Mouse (Mus musculus) intestine, postnatal 0 days (tissue): ENCODE results near the gene Sf3b4. TPM values are rescaled to one million over a fixed set of nuclear protein-coding genes. Genes with fewer than 3 reads are reported as not detected.

Experiments used
- ATAC-seq: fragments of 200-750 bp; cut with Nextera tagmentation; 2 replicates; pipeline ENCODE4 v1.8.0; 2017; ENCODE audit warnings: mild to moderate bottlenecking, moderate TSS enrichment, moderate library complexity
- H3K27ac ChIP-seq: fragments of 300-500 bp; sonication (generic); 2 replicates; pipeline ENCODE4 v1.5.1; 2014; ENCODE audit warnings: mild to moderate bottlenecking, low read depth, low read length, moderate library complexity
- H3K27me3 ChIP-seq: fragments of 300-500 bp; sonication (generic); replicated peaks from 2 replicates; pipeline ENCODE4 v1.6.1; 2014; ENCODE audit warnings: low read length, mixed read lengths; ENCODE audit not compliant: control insufficient read depth, insufficient read depth
- H3K36me3 ChIP-seq: fragments of 300-500 bp; sonication (generic); 2 replicates; pipeline ENCODE4 v1.6.1; 2014; ENCODE audit warnings: mild to moderate bottlenecking, moderate library complexity; ENCODE audit not compliant: control insufficient read depth, insufficient read depth
- H3K4me1 ChIP-seq: fragments of 300-500 bp; sonication (generic); replicated peaks from 2 replicates; pipeline ENCODE4 v1.6.1; 2014; ENCODE audit warnings: antibody characterized with exemption, low read length, mixed read lengths; ENCODE audit not compliant: control insufficient read depth, insufficient read depth
- H3K4me2 ChIP-seq: fragments of 300-500 bp; sonication (generic); replicated peaks from 2 replicates; pipeline ENCODE4 v1.6.1; 2014; ENCODE audit warnings: low read depth, mild to moderate bottlenecking, moderate library complexity
- H3K4me3 ChIP-seq: fragments of 300-500 bp; sonication (generic); 2 replicates; pipeline ENCODE4 v1.5.1; 2014; ENCODE audit warnings: low read depth, low read length
- H3K9ac ChIP-seq: fragments of 300-500 bp; sonication (generic); 2 replicates; pipeline ENCODE4 v1.6.1; 2014; ENCODE audit warnings: mild to moderate bottlenecking, low read depth, low read length
- H3K9me3 ChIP-seq: fragments of 300-500 bp; sonication (generic); 2 replicates; pipeline ENCODE4 v1.6.1; 2016; ENCODE audit warnings: mixed run types; ENCODE audit not compliant: control insufficient read depth
- CTCF ChIP-seq: sonication (generic); IDR thresholded peaks from 2 replicates; pipeline ENCODE4 v1.5.1; 2016; ENCODE audit warnings: low read depth, mild to moderate bottlenecking, control low read depth, antibody characterized with exemption, moderate library complexity
- WGBS: fragments of 180-500 bp; shearing (Covaris S2); extraction: QIAGEN DNeasy Blood & Tissue Kit; methylation state at CpG from one replicate; pipeline ENCODE4 v1.1.7; 2014; 5-methylcytosine and 5-hydroxymethylcytosine counted together
- polyA plus RNA-seq: library from polyadenylated mRNA; unstranded; fragments of >200 nt; fragmentation: Nextera tagmentation; extraction: Ambion mirVana; gene quantifications from 2 replicates; pipeline ENCODE4 v1.2.1, GENCODE M21; 2015

Gene Sf3b4
- polyA plus RNA-seq, 1 experiment from 2014 or later: 66.8 TPM

GRCm38 (mm10) chr3:96178902-96179301, 6.8 kb downstream of the Sf3b4 start:
- no peak overlapping the region for H3K9ac ChIP-seq
- H3K4me3 ChIP-seq: no peak overlapping the region
- H3K9me3 ChIP-seq: no peaks in the 10 kb centered on the region
- no peaks in the 10 kb centered on the region for H3K27me3 ChIP-seq
- H3K36me3 ChIP-seq: peaks cover 30% of the 10 kb centered on the region
- no peak for TF ChIP-seq CTCF
- no peak for ATAC-seq
- WGBS: 69% methylated on average over 2 of the region's 2 CpGs
- H3K4me2 ChIP-seq: no peak overlapping the region
- H3K4me1 ChIP-seq: no peaks in the 10 kb centered on the region
- no peak overlapping the region for H3K27ac ChIP-seq

GRCm38 (mm10) chr3:96179531-96179930, 7.4 kb downstream of the Sf3b4 start:
- WGBS: 71% methylated on average over 4 of the region's 4 CpGs
- H3K9me3 ChIP-seq: no peaks in the 10 kb centered on the region
- no peak overlapping the region for H3K4me3 ChIP-seq
- TF ChIP-seq CTCF: no peak
- no peaks in the 10 kb centered on the region for H3K4me1 ChIP-seq
- ATAC-seq: no peak
- H3K36me3 ChIP-seq: peaks cover 26% of the 10 kb centered on the region
- H3K4me2 ChIP-seq: no peak overlapping the region
- H3K27me3 ChIP-seq: no peaks in the 10 kb centered on the region
- no peak overlapping the region for H3K9ac ChIP-seq
- no peak overlapping the region for H3K27ac ChIP-seq

- ATAC-seq: no peak
- Histone ChIP-seq H3K36me3 (peaks cover 16% of the 10 kb centered on the region; the same call in 1 of the 2 replicates), H3K4me2 (peak within 1 kb of the TSS; percentile 72), H3K4me1 (no peaks in the 10 kb centered on the region), H3K9ac (0 out of 2 replicates have a peak within 1 kb of the TSS, but pooled peaks have one; percentile 34), H3K9me3 (no peaks in the 10 kb centered on the region), H3K4me3 (peak within 1 kb of the TSS; percentile 39), H3K27me3 (no peaks in the 10 kb centered on the region), H3K27ac (no peak within 1 kb of the TSS)
- WGBS: 1% methylated on average over 16 of the region's 23 CpGs
- TF ChIP-seq CTCF: no peak
These were observed 8.8 kb downstream of the Sf3b4 start, which contains the start of gene Sv2a for GRCm38 (mm10) chr3:96180727-96181477. Sv2a (plus strand) TSS chr3:96181151.

- TF ChIP-seq CTCF: no peak
- H3K4me1 ChIP-seq: no peaks in the 10 kb centered on the region
- H3K27me3 ChIP-seq: no peaks in the 10 kb centered on the region
- H3K36me3 ChIP-seq: peaks cover 8% of the 10 kb centered on the region; the same call in 1 of the 2 replicates
- H3K4me3 ChIP-seq: peak overlapping the region; percentile 39
- H3K27ac ChIP-seq: no peak overlapping the region
- 0 out of 2 replicates have a peak overlapping the region, but pooled peaks have one; percentile 3 for H3K9ac ChIP-seq
- H3K9me3 ChIP-seq: no peaks in the 10 kb centered on the region
- no peak for ATAC-seq
- peak overlapping the region; percentile 72 for H3K4me2 ChIP-seq
- 41% methylated on average over 12 of the region's 12 CpGs for WGBS
These were observed 9.6 kb downstream of the Sf3b4 start for GRCm38 (mm10) chr3:96181510-96182381.

- H3K4me3 ChIP-seq: no peak overlapping the region
- no peak for ATAC-seq
- H3K4me1 ChIP-seq: no peaks in the 10 kb centered on the region
- no peak for TF ChIP-seq CTCF
- no peaks in the 10 kb centered on the region for H3K9me3 ChIP-seq
- H3K27ac ChIP-seq: no peak overlapping the region
- no peaks in the 10 kb centered on the region for H3K27me3 ChIP-seq
- peaks cover 7% of the 10 kb centered on the region; the same call in 1 of the 2 replicates for H3K36me3 ChIP-seq
- H3K4me2 ChIP-seq: 0 out of 2 replicates have a peak overlapping the region, but pooled peaks have one; percentile 13
- WGBS: 36% methylated on average over 4 of the region's 4 CpGs
- no peak overlapping the region for H3K9ac ChIP-seq
These were observed 10.2 kb downstream of the Sf3b4 start for GRCm38 (mm10) chr3:96182382-96182776.

GRCm38 (mm10) chr3:96192977-96193376, 20.8 kb downstream of the Sf3b4 start:
- Histone ChIP-seq H3K4me1 (no peaks in the 10 kb centered on the region; the same call in 1 of the 2 replicates), H3K4me2 (no peak overlapping the region), H3K4me3 (no peak overlapping the region), H3K27me3 (no peaks in the 10 kb centered on the region), H3K36me3 (no peaks in the 10 kb centered on the region), H3K9ac (no peak overlapping the region), H3K9me3 (no peaks in the 10 kb centered on the region), H3K27ac (no peak overlapping the region)
- TF ChIP-seq CTCF: no peak
- 61% methylated on average over 12 of the region's 12 CpGs for WGBS
- no peak for ATAC-seq
